Mouse (Mus musculus) testis, adult 2 months (tissue): ENCODE data around the gene Ttn.

ENCODE experiments used
- CTCF ChIP-seq: fragments of 200-500 bp; IDR thresholded peaks from 2 replicates; pipeline ENCODE4 v1.5.1; 2012; ENCODE audit warnings: low read depth, mild to moderate bottlenecking, inconsistent platforms, low read length, moderate library complexity; ENCODE audit not compliant: control insufficient read depth, insufficient read depth, insufficient replicate concordance
- POLR2A ChIP-seq: fragments of 200-500 bp; IDR thresholded peaks from 2 replicates; pipeline ENCODE4 v1.6.1; 2012; ENCODE audit warnings: low read depth, mild to moderate bottlenecking, inconsistent platforms, low read length, moderate library complexity; ENCODE audit not compliant: control insufficient read depth

GRCm38 (mm10) chr2:76764526-76764925 lies 217.8 kb downstream of the Ttn start:
- TF ChIP-seq CTCF = no peak
- TF ChIP-seq POLR2A = no peak
